Mouse (Mus musculus) lung, adult 2 months (tissue): ENCODE data around the gene Zfp28.

ENCODE experiments used
- CTCF ChIP-seq: fragments of 200-500 bp; IDR thresholded peaks from 2 replicates; pipeline ENCODE4 v1.5.1; 2011; ENCODE audit warnings: mild to moderate bottlenecking, low read length, control low read depth; ENCODE audit not compliant: insufficient read depth
- POLR2A ChIP-seq: fragments of 200-500 bp; IDR thresholded peaks from 2 replicates; pipeline ENCODE4 v1.6.1; 2011; ENCODE audit warnings: low read depth, mild to moderate bottlenecking, control low read depth, low read length, borderline replicate concordance; ENCODE audit errors: extremely low read depth

- TF ChIP-seq POLR2A (no peak), CTCF (no peak)
Observed at GRCm38 (mm10) chr7:6429381-6429780, 46.3 kb downstream of the Zfp28 start.
